ENCODE assay signal across 22 mouse cellular contexts in genomic region chr5:118589186-118589892, GRCm38 (mm10). TPM values are rescaled to one million over a fixed set of nuclear protein-coding genes. Genes with fewer than 3 reads are reported as not detected.
A peak's percentile ranks its signal among the peaks of the same experiment; 100 is the strongest.
DNase-seq lines count a peak whose midpoint lies in the region; ATAC-seq and TF ChIP-seq lines count a peak whose summit lies in the region.
"Had no signal": no experiment of that assay in that cellular context is flagged by ENCODE, and none has a peak within 500 bp of the region (broad histone marks: within the 10 kb centered on the region; RNA-seq: fewer than 3 reads in every experiment).

No protein-coding gene starts in this region.

- WGBS in forebrain, embryonic 13.5 days: 83% methylated on average over 11 of the region's 11 CpGs
- 81% methylated on average over 11 of the region's 11 CpGs for WGBS in forebrain, embryonic 15.5 days
- 79% methylated on average over 11 of the region's 11 CpGs for WGBS in kidney, adult 2 months

- H3K27ac ChIP-seq in forebrain, embryonic 13.5 days: peak overlapping the region; percentile 14; the same call in 1 of the 2 replicates
- no peak overlapping the region for H3K27ac ChIP-seq in forebrain, embryonic 15.5 days (replicated peaks)
- no peak overlapping the region for H3K27ac ChIP-seq in layer of hippocampus, adult 2 months
- H3K27ac ChIP-seq in kidney, adult 2 months (ENCODE audit: insufficient read depth, low read depth, low read length): no peak overlapping the region
- H3K27ac ChIP-seq: hindbrain, embryonic 13.5 days; macrophage; neural tube, embryonic 12.5 days; stomach, embryonic 15.5 days had no signal

- H3K27me3 ChIP-seq in forebrain, embryonic 13.5 days: no peaks in the 10 kb centered on the region
- H3K27me3 ChIP-seq in forebrain, embryonic 15.5 days: no peaks in the 10 kb centered on the region
- H3K27me3 ChIP-seq in kidney, adult 2 months (replicated peaks; ENCODE audit: control insufficient read depth, insufficient read depth, low read length): no peaks in the 10 kb centered on the region
- H3K27me3 ChIP-seq: hindbrain, embryonic 13.5 days; neural tube, embryonic 12.5 days; stomach, embryonic 15.5 days had no signal

- peaks cover 64% of the 10 kb centered on the region for H3K4me1 ChIP-seq in forebrain, embryonic 13.5 days
- H3K4me1 ChIP-seq in forebrain, embryonic 15.5 days: peaks cover 57% of the 10 kb centered on the region
- H3K4me1 ChIP-seq in kidney, adult 2 months (ENCODE audit: control insufficient read depth, insufficient read depth, low read length): peaks cover 40% of the 10 kb centered on the region

- H3K36me3 ChIP-seq in forebrain, embryonic 13.5 days (ENCODE audit: poor library complexity, severe bottlenecking): no peaks in the 10 kb centered on the region
- no peaks in the 10 kb centered on the region for H3K36me3 ChIP-seq in forebrain, embryonic 15.5 days
- no peaks in the 10 kb centered on the region for H3K36me3 ChIP-seq in kidney, adult 2 months (ENCODE audit: control insufficient read depth, insufficient read depth, low read length)
- H3K36me3 ChIP-seq: hindbrain, embryonic 13.5 days; neural tube, embryonic 12.5 days; stomach, embryonic 15.5 days had no signal

- no peak for TF ChIP-seq POLR2A in kidney, adult 2 months (IDR thresholded peaks at IDR 0.05; ENCODE audit: low read depth, low read length)

- ATAC-seq in forebrain, embryonic 13.5 days: no peak
- no peak for ATAC-seq in forebrain, embryonic 15.5 days (replicated peaks)
- peak; percentile 32 for ATAC-seq in activated CD4-positive, CD25-positive, alpha-beta regulatory T cell, adult 4 months
- ATAC-seq: forebrain, postnatal 0 days; midbrain, embryonic 16.5 days had no signal

- no peak overlapping the region for H3K4me2 ChIP-seq in forebrain, embryonic 13.5 days
- no peak overlapping the region for H3K4me2 ChIP-seq in forebrain, embryonic 15.5 days (replicated peaks)
- H3K4me2 ChIP-seq: hindbrain, embryonic 13.5 days; neural tube, embryonic 12.5 days; stomach, embryonic 15.5 days had no signal

- no peaks in the 10 kb centered on the region for H3K9me3 ChIP-seq in forebrain, embryonic 13.5 days (replicated peaks)
- no peaks in the 10 kb centered on the region for H3K9me3 ChIP-seq in forebrain, embryonic 15.5 days
- H3K9me3 ChIP-seq: hindbrain, embryonic 13.5 days; neural tube, embryonic 12.5 days; stomach, embryonic 15.5 days had no signal

- no peak overlapping the region for H3K9ac ChIP-seq in forebrain, embryonic 13.5 days
- no peak overlapping the region for H3K9ac ChIP-seq in forebrain, embryonic 15.5 days (replicated peaks)
- H3K9ac ChIP-seq: forebrain, postnatal 0 days; hindbrain, embryonic 13.5 days; neural tube, embryonic 12.5 days; stomach, embryonic 15.5 days had no signal

- H3K4me3 ChIP-seq in forebrain, embryonic 13.5 days: no peak overlapping the region
- H3K4me3 ChIP-seq in forebrain, embryonic 15.5 days: no peak overlapping the region
- no peak overlapping the region for H3K4me3 ChIP-seq in layer of hippocampus, adult 2 months
- H3K4me3 ChIP-seq in kidney, adult 2 months (ENCODE audit: insufficient read depth, low read depth, low read length): no peak overlapping the region
- H3K4me3 ChIP-seq: erythroblast, embryonic 14.5 days; hindbrain, embryonic 13.5 days; neural tube, embryonic 12.5 days; stomach, embryonic 15.5 days had no signal

- DNase-seq in A20 (ENCODE audit: low read depth, low spot score): peak; percentile 30
- peak; percentile 56 for DNase-seq in naive thymus-derived CD4-positive, alpha-beta T cell, adult 2 months (ENCODE audit: low read depth)
- no peak for DNase-seq in layer of hippocampus, adult 2 months (ENCODE audit: low spot score in 2 of 2)
- DNase-seq in right cerebral cortex, postnatal 10 days (ENCODE audit: low spot score in 2 of 2): no peak
- no peak for DNase-seq in kidney, adult 2 months
- DNase-seq: adrenal gland, postnatal 25 days; cerebellum, postnatal 14 days; forebrain, postnatal 0 days; gastrocnemius, postnatal 25 days; kidney, adult 18-20 months; kidney, postnatal 36 days; layer of hippocampus, postnatal 36 days; left cerebral cortex, postnatal 4 days had no signal

- TF ChIP-seq CTCF in layer of hippocampus, adult 2 months (conservative IDR thresholded peaks at IDR 0.05): no peak
- no peak for TF ChIP-seq CTCF in kidney, adult 2 months (conservative IDR thresholded peaks at IDR 0.05; ENCODE audit: insufficient read depth, insufficient read length, low read depth, low read length)

RNA-seq across cellular contexts. Expression of gene Med13l, which starts 28.9 kb away (rescaled TPM):
- polyA plus RNA-seq in forebrain, embryonic 13.5 days (2015; fragmentation: Nextera tagmentation; extraction: Ambion mirVana): 17.8 and 18.6 TPM in 2 replicates
- polyA plus RNA-seq in forebrain, embryonic 15.5 days (2015; fragmentation: Nextera tagmentation; extraction: Ambion mirVana): 23.7 and 23.9 TPM in 2 replicates
- polyA plus RNA-seq in activated CD4-positive, CD25-positive, alpha-beta regulatory T cell, adult 4 months (2017; shearing (Covaris generic)): 10 to 100 TPM; 14.6 to 17.4 TPM
- 100 to 1,000 TPM; 121 to 128 TPM for total RNA-seq in layer of hippocampus, adult 2 months (2021)
- polyA plus RNA-seq in kidney, adult 2 months (2012; rRNA removed): 10.7 and 11.3 TPM in 2 replicates

Comparison
In these comparisons a context has a peak if more than half of its experiments do, and no peak if none do; other contexts are left out.
1. DNase-seq: peak in A20 (single experiment) and naive thymus-derived CD4-positive, alpha-beta T cell, adult 2 months (single experiment); none in layer of hippocampus, adult 2 months (0 of 2), right cerebral cortex, postnatal 10 days (0 of 2) and kidney, adult 2 months (single experiment).